18 mouse cellular contexts compared by ENCODE assay signal in the genomic region with DNA sequence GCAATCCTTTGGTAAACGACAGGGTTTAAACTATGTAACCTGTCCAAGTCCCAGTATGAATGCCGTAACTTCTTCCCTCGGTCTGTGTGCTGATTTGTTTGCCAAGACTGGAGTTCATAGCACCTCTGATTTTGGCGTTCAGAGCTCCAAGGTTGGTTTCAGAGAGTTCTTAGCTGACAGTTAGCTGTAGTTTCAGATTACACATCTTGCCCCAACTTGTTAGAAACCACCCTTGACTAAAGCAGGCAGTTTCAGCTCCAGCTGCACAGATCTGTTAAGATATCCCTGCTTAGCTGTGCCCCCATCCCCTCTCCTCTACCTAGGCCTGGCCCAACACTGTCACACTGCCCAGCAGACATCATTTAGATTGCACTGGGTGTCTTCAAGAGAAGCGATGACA.
DNase-seq lines count a peak whose midpoint lies in the region; ATAC-seq and TF ChIP-seq lines count a peak whose summit lies in the region.
"Had no signal": no experiment of that assay in that cellular context is flagged by ENCODE, and none has a peak within 500 bp of the region (broad histone marks: within the 10 kb centered on the region; RNA-seq: fewer than 3 reads in every experiment).

No protein-coding gene starts in this region.

- TF ChIP-seq CTCF in stomach, postnatal 0 days (IDR thresholded peaks at IDR 0.05; ENCODE audit: low read depth), result no peak

- no peak overlapping the region for H3K4me3 ChIP-seq in kidney, embryonic 15.5 days (replicated peaks)
- H3K4me3 ChIP-seq in limb, embryonic 14.5 days (replicated peaks; ENCODE audit: low read length), result no peak overlapping the region
- H3K4me3 ChIP-seq in stomach, postnatal 0 days (ENCODE audit: low read depth, low read length), result no peak overlapping the region
- H3K4me3 ChIP-seq: heart, adult 2 months; myocyte had no signal

- DNase-seq in kidney, adult 18-20 months, result no peak
- DNase-seq in urinary bladder, postnatal 14 days (ENCODE audit: low spot score), result peak; percentile 27
- DNase-seq in urinary bladder, adult 2 months (ENCODE audit: low spot score), result no peak
- no peak for DNase-seq in limb, embryonic 14.5 days (ENCODE audit: low spot score)
- no peak for DNase-seq in stomach, postnatal 0 days (ENCODE audit: low spot score)
- no peak for DNase-seq in cerebellum, adult 11 months
- no peak for DNase-seq in yolk sac, embryonic 10.5 days (ENCODE audit: low spot score)
- DNase-seq: cerebellum, postnatal 10 days; heart, adult 2 months; heart, postnatal 36 days; kidney, adult 11 months; kidney, postnatal 4 days; midbrain, embryonic 14.5 days; retina, postnatal 1 day; thymus, postnatal 14 days had no signal

- no peaks in the 10 kb centered on the region for H3K9me3 ChIP-seq in kidney, embryonic 15.5 days (replicated peaks)
- H3K9me3 ChIP-seq in limb, embryonic 14.5 days (ENCODE audit: control insufficient read depth, low read length), result no peaks in the 10 kb centered on the region
- H3K9me3 ChIP-seq in stomach, postnatal 0 days (ENCODE audit: control insufficient read depth, low read length), result no peaks in the 10 kb centered on the region

- no peak overlapping the region for H3K4me2 ChIP-seq in kidney, embryonic 15.5 days
- H3K4me2 ChIP-seq in limb, embryonic 14.5 days (replicated peaks; ENCODE audit: low read depth, low read length, severe bottlenecking), result no peak overlapping the region
- H3K4me2 ChIP-seq in stomach, postnatal 0 days (replicated peaks; ENCODE audit: low read depth), result no peak overlapping the region

- H3K27me3 ChIP-seq in kidney, embryonic 15.5 days, result no peaks in the 10 kb centered on the region
- no peaks in the 10 kb centered on the region for H3K27me3 ChIP-seq in limb, embryonic 14.5 days (ENCODE audit: control insufficient read depth, insufficient read depth, low read length)
- H3K27me3 ChIP-seq in stomach, postnatal 0 days (ENCODE audit: control insufficient read depth, insufficient read depth, low read length), result no peaks in the 10 kb centered on the region

- 0 out of 2 replicates have a peak, but pooled peaks have one; percentile 28 for ATAC-seq in kidney, embryonic 15.5 days (replicated peaks; ENCODE audit: low FRiP score)
- no peak for ATAC-seq in limb, embryonic 14.5 days (ENCODE audit: low FRiP score, low read depth)
- ATAC-seq in stomach, postnatal 0 days (ENCODE audit: low FRiP score, low TSS enrichment), result no peak
- ATAC-seq: hindbrain, embryonic 16.5 days had no signal

- H3K36me3 ChIP-seq in kidney, embryonic 15.5 days, result no peaks in the 10 kb centered on the region
- 0 out of 2 replicates have a peak, but pooled peaks cover 5% of the 10 kb centered on the region for H3K36me3 ChIP-seq in limb, embryonic 14.5 days (ENCODE audit: control insufficient read depth, insufficient read depth, low read length)
- no peaks in the 10 kb centered on the region for H3K36me3 ChIP-seq in stomach, postnatal 0 days (ENCODE audit: control insufficient read depth, insufficient read depth, low read length)

- H3K4me1 ChIP-seq in kidney, embryonic 15.5 days, result peaks cover 20% of the 10 kb centered on the region
- peaks cover 25% of the 10 kb centered on the region for H3K4me1 ChIP-seq in limb, embryonic 14.5 days (ENCODE audit: control insufficient read depth, insufficient read depth, low read length)
- no peaks in the 10 kb centered on the region for H3K4me1 ChIP-seq in stomach, postnatal 0 days (replicated peaks; ENCODE audit: control insufficient read depth, insufficient read depth)

- TF ChIP-seq EP300 in stomach, postnatal 0 days (optimal IDR thresholded peaks at IDR 0.05), result no peak

- WGBS in kidney, embryonic 15.5 days, result 53% methylated on average over 5 of the region's 5 CpGs
- 43% methylated on average over 5 of the region's 5 CpGs for WGBS in limb, embryonic 14.5 days
- 49% methylated on average over 5 of the region's 5 CpGs for WGBS in stomach, postnatal 0 days

- H3K27ac ChIP-seq in kidney, embryonic 15.5 days, result 0 out of 2 replicates have a peak overlapping the region, but pooled peaks have one; percentile 1
- H3K27ac ChIP-seq in limb, embryonic 14.5 days (replicated peaks; ENCODE audit: low read depth, low read length), result peak overlapping the region; percentile 49; the same call in 1 of the 2 replicates
- H3K27ac ChIP-seq in stomach, postnatal 0 days (replicated peaks), result peak overlapping the region; percentile 36; the same call in 1 of the 2 replicates
- H3K27ac ChIP-seq: heart, adult 2 months had no signal

- no peak for TF ChIP-seq POLR2A in limb, embryonic 14.5 days (IDR thresholded peaks at IDR 0.05; ENCODE audit: borderline replicate concordance, extremely low read depth, insufficient read depth, insufficient read length)

- no peak overlapping the region for H3K9ac ChIP-seq in kidney, embryonic 15.5 days
- no peak overlapping the region for H3K9ac ChIP-seq in limb, embryonic 14.5 days (ENCODE audit: low read depth, low read length, severe bottlenecking)
- no peak overlapping the region for H3K9ac ChIP-seq in stomach, postnatal 0 days (ENCODE audit: low read length)
